Mouse (Mus musculus) kidney, postnatal 14 days (tissue): ENCODE results near the gene Zdhhc12.
"Not testable (repeated sequence)": the region's sequence is repeated elsewhere in the genome, so short reads cannot be mapped to it uniquely, and the experiment has no call there.

ENCODE experiments used
- DNase-seq: peaks from one replicate; pipeline ENCODE4 v3.0.0; 2022; ENCODE audit warnings: mixed read lengths

Gene Zdhhc12

DNA sequence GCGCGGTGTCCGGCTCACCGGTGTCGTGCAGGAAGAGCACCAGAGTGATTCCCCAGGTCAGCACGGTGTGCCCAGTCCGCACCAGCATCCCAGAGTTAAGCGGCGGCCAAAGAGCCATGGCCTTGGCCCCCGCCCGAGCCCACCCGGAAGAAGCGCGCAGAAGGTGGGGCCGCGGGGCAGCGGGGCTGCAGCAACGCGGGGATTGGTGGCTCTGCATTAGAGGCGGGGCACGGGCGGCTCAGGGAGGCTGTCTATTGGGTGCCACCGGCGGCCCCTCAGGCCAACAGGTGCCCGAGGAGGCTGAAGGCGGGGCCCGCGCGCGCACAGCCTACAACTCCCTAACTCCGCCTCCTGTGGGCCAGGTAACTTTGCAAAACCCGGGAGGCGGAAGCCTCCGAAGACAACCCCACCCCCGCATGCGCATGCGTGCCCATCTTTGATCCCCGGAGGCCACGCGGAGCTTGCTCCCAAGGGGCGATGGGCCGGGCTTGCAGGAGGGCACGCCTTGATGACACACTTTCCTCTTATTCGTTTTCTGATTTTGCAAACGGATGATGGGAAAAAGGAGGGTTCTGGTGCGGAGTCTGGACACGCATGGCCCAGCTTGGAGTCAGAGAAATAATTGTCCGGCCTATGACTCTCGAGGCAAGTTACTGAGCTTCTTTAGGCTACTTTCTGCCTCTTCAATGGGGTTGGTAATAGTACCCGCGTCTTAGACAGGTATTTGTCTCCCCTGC lies at the start of gene Zdhhc12:
Zdhhc12 (minus strand) TSS at position 178 of the 737 bp plus-strand sequence.
- peak; percentile 98 for DNase-seq

- peak; percentile 47 for DNase-seq
Observed at GRCm38 (mm10) chr2:30140021-30140420, 46.6 kb upstream of the Zdhhc12 start.

DNA sequence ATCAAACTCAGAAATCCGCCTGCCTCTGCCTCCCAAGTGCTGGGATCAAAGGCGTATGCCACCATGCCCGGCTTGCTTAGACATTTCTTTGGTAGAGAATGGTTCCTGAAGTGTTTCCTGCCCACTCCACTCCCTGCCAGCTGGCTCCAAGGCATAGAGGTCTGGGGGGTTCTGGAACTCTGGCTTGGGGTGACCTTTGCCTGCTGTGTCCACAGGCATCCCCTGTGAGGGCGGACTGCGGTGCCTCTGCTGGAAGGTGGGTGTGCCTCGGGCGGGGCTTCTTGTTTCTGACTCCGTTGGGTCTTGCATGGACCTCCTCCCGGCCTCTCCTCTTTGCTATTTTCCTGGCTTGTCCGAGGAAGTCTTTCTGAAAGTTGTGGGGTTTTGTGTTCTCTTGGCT lies 43.0 kb upstream of the Zdhhc12 start:
- DNase-seq: no peak

DNA sequence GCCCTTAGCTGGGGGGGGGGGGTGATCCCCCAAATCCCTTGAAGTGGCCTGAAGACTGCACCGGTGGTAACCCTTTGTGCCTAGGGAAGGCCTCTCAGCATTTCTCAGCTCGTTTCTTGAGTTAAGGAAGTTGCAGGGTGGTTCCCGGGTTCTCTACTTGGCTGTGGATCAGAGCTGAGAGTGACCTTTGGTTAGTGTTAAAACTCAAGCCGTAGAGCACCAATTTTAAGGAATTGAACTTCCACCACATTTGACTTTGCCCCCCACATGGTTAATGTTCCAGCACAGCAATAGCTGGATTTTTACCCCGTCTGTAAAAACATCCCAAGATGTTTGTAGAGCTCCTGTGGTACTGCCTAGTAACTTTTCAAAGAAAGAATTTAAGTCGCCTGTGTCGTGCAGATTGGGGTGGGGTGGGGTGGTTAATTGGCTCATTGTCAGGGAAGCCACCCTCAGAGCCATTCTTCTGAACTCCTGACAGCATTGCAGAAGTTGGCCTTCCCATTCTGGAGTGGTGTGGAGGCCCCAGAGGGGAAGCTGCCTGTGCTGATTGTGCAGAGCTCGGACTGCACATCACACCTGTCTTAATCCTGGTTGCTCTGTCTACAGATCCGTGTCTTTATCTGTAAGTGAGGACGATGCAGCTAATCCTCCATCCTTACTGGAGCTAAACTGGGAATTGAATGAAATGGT lies 41.6 kb upstream of the Zdhhc12 start:
- DNase-seq: peak; percentile 80

DNA sequence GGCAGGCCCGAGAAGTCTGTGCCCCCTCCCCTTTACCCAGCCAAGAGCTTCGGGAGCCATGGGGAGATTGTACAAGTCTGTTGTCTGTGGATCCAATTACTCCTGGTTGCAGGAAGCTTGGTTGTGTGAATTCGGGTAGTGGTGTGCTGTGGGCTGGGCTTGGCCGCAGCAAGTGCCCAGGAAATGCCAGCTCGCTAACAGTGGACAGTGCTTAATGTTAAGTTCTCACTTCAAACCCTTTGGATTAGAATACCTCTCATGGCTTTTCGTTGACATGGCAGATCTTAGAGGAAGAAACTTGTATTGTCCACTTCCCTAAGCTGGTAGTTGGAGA lies 40.9 kb upstream of the Zdhhc12 start:
- DNase-seq: no peak

DNA sequence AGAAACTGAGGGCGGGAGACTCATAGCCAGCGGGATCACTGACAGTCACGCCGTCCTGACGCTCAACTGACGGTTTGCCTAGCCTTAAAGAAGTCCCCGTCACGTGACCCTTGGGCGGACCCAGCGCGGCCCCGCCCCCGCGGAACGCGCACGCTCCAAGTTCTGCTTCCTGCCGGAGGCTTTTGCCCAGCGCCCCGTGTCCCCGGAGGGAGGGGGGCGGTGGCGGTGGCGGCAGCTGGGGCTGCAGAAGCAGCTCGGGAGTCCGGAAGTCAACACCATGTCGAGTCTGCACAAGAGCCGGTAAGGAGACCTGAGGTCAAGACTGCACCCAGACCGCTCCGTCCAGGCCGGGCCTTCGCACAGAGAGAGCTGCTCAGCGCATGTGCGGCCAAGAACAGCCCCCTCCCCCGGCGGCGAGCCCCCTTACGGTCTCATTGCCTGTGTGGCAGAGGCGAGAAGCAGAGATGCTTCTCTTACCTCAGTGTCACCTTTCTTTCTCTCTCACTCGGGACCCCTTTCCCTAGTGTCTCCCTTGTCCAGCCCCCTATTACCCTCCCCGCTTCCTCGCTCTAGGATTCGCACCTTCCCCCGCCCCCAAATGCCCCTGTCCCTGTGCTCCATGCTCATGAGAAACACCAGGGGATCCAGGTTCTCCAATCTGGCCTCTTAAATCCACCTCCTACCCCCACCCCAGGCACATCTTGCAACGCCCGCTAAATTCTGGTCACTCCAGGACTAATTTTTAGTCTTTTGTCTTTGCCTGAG lies 40.3 kb upstream of the Zdhhc12 start, which contains the start of gene Tbc1d13:
Tbc1d13 (plus strand) TSS at position 134 of the 765 bp plus-strand sequence.
- DNase-seq: peak; percentile 99

DNA sequence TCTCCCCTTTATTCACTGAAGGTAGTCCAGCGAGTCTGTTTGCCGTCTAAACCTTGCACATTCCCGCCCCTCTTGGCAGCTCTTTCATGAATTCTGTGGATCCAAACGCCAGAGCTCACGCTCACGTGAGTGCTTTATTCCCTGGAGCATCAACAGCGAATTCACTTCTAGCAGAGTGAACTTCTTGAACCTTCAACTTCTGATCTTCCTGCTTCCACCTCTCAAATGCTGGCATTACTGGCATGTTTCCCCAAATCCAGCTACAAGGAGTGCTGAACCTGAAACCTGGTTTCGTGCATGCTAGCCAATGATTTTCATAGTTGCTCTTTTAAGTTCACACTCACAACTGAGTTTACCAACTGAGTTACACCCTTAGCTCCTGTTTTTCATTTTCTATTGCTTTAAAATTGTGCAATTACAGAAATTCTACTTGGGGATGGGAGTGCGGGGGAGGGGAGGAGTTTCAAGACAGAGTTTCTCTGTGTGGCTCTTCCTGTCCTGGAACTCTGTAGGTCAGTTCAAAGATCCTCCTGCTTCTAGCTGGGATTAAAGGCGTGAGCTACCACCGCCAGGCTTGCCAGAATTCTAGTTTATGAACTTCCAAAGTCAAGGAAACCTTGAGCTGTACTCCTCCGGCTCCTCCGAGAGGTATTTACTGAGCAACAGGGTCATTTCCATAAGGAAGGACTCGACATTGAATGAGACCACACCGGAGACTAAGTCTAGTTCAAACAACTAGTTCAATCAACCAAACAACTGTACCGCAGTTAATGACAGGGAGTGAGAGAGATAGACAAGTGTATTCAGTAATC lies 39.6 kb upstream of the Zdhhc12 start:
- peak; percentile 87 for DNase-seq

- not testable (repeated sequence) for DNase-seq
Observed at GRCm38 (mm10) chr2:30131240-30131639, 37.8 kb upstream of the Zdhhc12 start.

- peak; percentile 46 for DNase-seq
Observed at GRCm38 (mm10) chr2:30130156-30130555, 36.7 kb upstream of the Zdhhc12 start.

- peak; percentile 62 for DNase-seq
Observed at GRCm38 (mm10) chr2:30128789-30129188, 35.3 kb upstream of the Zdhhc12 start.

- DNase-seq: peak; percentile 98
Observed at GRCm38 (mm10) chr2:30124472-30125274, 31.2 kb upstream of the Zdhhc12 start, which contains the start of gene Zer1. Gene Zer1 (minus strand): TSS chr2:30124585.

DNA sequence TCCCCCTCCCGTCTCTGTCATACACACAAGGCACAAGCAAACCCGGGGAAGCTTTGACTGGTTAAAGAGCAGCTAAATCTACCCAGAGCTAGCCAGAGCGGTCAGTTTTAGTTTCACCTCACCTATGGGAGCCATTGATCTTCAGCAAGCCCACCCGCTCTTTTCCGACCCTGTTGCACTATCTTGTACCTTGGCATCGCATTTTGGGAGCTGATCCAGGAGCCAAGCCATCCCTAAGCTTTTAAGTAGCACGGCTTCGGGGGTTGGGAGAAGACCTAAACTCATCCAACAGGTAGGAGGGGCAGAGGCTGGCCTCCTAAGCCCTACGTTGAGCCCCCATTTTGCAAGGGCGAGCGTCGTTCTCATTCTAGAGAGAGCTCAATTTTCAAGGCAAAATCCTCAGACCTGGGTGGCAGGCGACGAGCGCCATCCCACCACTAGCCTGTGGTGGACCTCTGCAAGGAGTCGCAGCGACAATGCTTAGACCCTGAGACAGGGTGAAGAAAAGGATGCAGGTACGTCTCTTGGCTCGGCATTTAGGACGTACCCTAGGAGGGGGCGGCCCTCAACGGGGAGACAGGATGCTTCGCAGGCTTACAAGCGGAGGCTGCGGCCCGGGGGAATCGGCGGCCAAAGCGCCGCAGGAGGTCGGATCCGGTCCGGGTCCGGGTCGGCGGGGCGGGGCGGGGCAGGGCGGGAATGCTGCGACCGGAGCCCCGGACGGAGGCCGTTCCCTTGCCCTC lies 30.5 kb upstream of the Zdhhc12 start:
- no peak for DNase-seq

- DNase-seq: no peak
Observed at GRCm38 (mm10) chr2:30122766-30123165, 29.3 kb upstream of the Zdhhc12 start.

DNA sequence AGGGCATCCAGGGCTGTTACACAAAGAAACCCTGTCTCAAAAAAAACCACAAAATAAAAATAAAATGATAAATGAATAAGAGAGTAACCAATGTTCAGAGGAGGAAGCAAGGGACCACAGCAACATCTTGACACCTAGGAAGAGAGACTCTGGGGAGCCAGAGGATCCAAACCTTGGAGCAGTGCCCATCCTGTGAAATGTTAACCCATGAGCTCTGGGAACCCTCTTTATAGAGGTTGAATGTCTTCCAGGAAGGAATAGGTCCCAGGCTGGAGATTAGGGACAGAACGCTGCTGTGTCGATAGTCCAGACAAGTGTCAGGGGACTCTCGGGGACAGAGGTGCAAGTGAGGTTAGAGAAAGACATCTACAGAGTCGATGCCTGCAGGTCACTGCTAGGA lies 26.8 kb upstream of the Zdhhc12 start:
- DNase-seq: peak; percentile 51

DNA sequence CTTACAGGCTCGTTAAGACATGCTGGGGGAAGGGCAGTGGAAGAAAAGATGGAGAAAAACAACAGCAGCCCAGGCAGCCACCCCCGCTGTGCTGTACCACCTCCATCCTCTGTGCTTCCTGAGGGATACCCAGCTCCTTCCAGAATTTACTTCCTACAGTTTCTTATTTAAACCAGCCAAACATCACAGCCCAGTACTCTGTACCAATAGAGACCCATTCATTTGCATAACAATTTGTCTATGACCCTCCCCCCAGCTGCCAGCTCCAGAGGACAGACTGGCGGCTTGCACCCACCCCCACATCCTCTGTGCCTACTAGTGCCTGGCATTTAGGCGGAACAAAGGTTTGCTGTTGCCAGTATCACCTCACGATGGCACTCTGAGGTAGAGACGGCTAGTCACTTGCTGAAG lies 26.2 kb upstream of the Zdhhc12 start:
- no peak for DNase-seq

- DNase-seq: no peak
Observed at GRCm38 (mm10) chr2:30112564-30112963, 19.1 kb upstream of the Zdhhc12 start.

- DNase-seq: no peak
Observed at GRCm38 (mm10) chr2:30111500-30111899, 18.1 kb upstream of the Zdhhc12 start.

- no peak for DNase-seq
Observed at GRCm38 (mm10) chr2:30108260-30108659, 14.8 kb upstream of the Zdhhc12 start.

GRCm38 (mm10) chr2:30107646-30108045 lies 14.2 kb upstream of the Zdhhc12 start:
- no peak for DNase-seq

DNA sequence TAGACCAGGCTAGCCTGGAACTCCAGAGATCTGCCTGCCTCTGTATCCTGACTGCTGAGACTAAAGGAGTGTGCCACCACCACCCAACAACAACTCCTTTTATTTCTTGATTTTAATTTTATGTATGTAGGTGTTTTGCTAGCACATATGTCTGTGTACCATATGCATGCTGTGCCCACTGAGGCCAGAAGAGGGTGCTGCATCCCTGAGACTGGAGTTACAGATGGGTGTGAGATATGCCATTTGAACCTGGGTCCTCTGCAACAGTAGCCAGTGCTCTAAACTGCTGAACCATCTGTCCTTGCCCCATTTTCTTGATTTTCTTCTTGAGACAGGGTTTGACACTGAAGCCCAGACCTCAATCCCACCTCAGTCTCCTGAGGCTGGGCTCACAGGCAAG lies 12.9 kb upstream of the Zdhhc12 start:
- DNase-seq: peak; percentile 66

GRCm38 (mm10) chr2:30100214-30100613 lies 6.8 kb upstream of the Zdhhc12 start:
- no peak for DNase-seq
